Mouse (Mus musculus) limb, embryonic 14.5 days (tissue): ENCODE results near the gene Rtl10. TPM values are rescaled to one million over a fixed set of nuclear protein-coding genes. Genes with fewer than 3 reads are reported as not detected.

Experiments used
- ATAC-seq: fragments of 200-750 bp; cut with Nextera tagmentation; 2 replicates; pipeline ENCODE4 v1.8.0; 2017; ENCODE audit warnings: low read depth, moderate number of reproducible peaks, moderate TSS enrichment; ENCODE audit not compliant: low FRiP score
- DNase-seq: peaks from one replicate; pipeline ENCODE4 v3.0.0-alpha.2; 2015; ENCODE audit warnings: low spot score
- H3K27ac ChIP-seq: fragments of 300-500 bp; sonication (generic); replicated peaks from 2 replicates; pipeline ENCODE4 v1.5.1; 2014; ENCODE audit warnings: low read depth, mild to moderate bottlenecking, low read length, moderate library complexity, mixed read lengths
- H3K27me3 ChIP-seq: fragments of 300-500 bp; sonication (generic); 2 replicates; pipeline ENCODE4 v1.6.1; 2014; ENCODE audit warnings: low read length, mixed read lengths; ENCODE audit not compliant: control insufficient read depth, insufficient read depth
- H3K36me3 ChIP-seq: fragments of 300-500 bp; sonication (generic); 2 replicates; pipeline ENCODE4 v1.6.1; 2014; ENCODE audit warnings: mild to moderate bottlenecking, low read length, moderate library complexity, mixed read lengths; ENCODE audit not compliant: control insufficient read depth, insufficient read depth
- H3K4me1 ChIP-seq: fragments of 300-500 bp; sonication (generic); 2 replicates; pipeline ENCODE4 v1.6.1; 2014; ENCODE audit warnings: antibody characterized with exemption, low read length, mixed read lengths; ENCODE audit not compliant: control insufficient read depth, insufficient read depth
- H3K4me2 ChIP-seq: fragments of 300-500 bp; sonication (generic); replicated peaks from 2 replicates; pipeline ENCODE4 v1.6.1; 2014; ENCODE audit warnings: low read depth, mild to moderate bottlenecking, low read length, moderate library complexity; ENCODE audit not compliant: severe bottlenecking
- H3K4me3 ChIP-seq: fragments of 300-500 bp; sonication (generic); replicated peaks from 2 replicates; pipeline ENCODE4 v1.5.1; 2014; ENCODE audit warnings: low read length
- H3K9ac ChIP-seq: fragments of 300-500 bp; sonication (generic); 2 replicates; pipeline ENCODE4 v1.6.1; 2014; ENCODE audit warnings: mild to moderate bottlenecking, low read depth, low read length, moderate library complexity; ENCODE audit not compliant: severe bottlenecking
- H3K9me3 ChIP-seq: fragments of 300-500 bp; sonication (generic); 2 replicates; pipeline ENCODE4 v1.6.1; 2016; ENCODE audit warnings: low read length; ENCODE audit not compliant: control insufficient read depth
- POLR2A ChIP-seq: fragments of 200-500 bp; IDR thresholded peaks from 2 replicates; pipeline ENCODE4 v1.8.0; 2012; ENCODE audit warnings: inconsistent platforms, mild to moderate bottlenecking, moderate library complexity, borderline replicate concordance; ENCODE audit not compliant: insufficient read depth, insufficient read length; ENCODE audit errors: extremely low read depth
- WGBS: fragments of 180-500 bp; shearing (Covaris S2); extraction: QIAGEN DNeasy Blood & Tissue Kit; methylation state at CpG from one replicate; pipeline ENCODE4 v1.1.7; 2014; 5-methylcytosine and 5-hydroxymethylcytosine counted together
- polyA plus RNA-seq, 2 experiments: library from polyadenylated mRNA; depleted of rRNA in 1 of 2; stranded (reverse) in 1 of 2; unstranded in 1 of 2; fragments of >200 nt; fragmentation: Nextera tagmentation in 1 of 2; extraction: Ambion mirVana in 1 of 2; gene quantifications; 2 replicates each; pipeline versions ENCODE4 v1.2.1 to v1.2.3; 2012 to 2014

Gene Rtl10
- polyA plus RNA-seq, 2 experiments, result 4.3 to 16.6 TPM

- 83% methylated on average over 6 of the region's 6 CpGs for WGBS
- TF ChIP-seq POLR2A, result no peak
- Histone ChIP-seq H3K4me2 (no peak overlapping the region), H3K4me1 (no peaks in the 10 kb centered on the region), H3K27ac (no peak overlapping the region), H3K27me3 (no peaks in the 10 kb centered on the region), H3K9ac (no peak overlapping the region), H3K4me3 (no peak overlapping the region), H3K36me3 (peaks cover 14% of the 10 kb centered on the region), H3K9me3 (no peaks in the 10 kb centered on the region)
- DNase-seq, result no peak
- no peak for ATAC-seq
Observed at GRCm38 (mm10) chr16:18471976-18472375, 26.7 kb upstream of the Rtl10 start.

GRCm38 (mm10) chr16:18472416-18472815, 26.3 kb upstream of the Rtl10 start:
- WGBS, result 82% methylated on average over 4 of the region's 4 CpGs
- Histone ChIP-seq H3K27me3 (no peaks in the 10 kb centered on the region), H3K4me1 (no peaks in the 10 kb centered on the region), H3K9me3 (no peaks in the 10 kb centered on the region), H3K9ac (no peak overlapping the region), H3K4me3 (no peak overlapping the region), H3K4me2 (no peak overlapping the region), H3K36me3 (peaks cover 14% of the 10 kb centered on the region), H3K27ac (no peak overlapping the region)
- DNase-seq (no peak), ATAC-seq (no peak)
- TF ChIP-seq POLR2A, result no peak

GRCm38 (mm10) chr16:18472976-18473375, 25.7 kb upstream of the Rtl10 start:
- Histone ChIP-seq H3K36me3 (peaks cover 17% of the 10 kb centered on the region), H3K27ac (no peak overlapping the region), H3K9ac (no peak overlapping the region), H3K4me1 (no peaks in the 10 kb centered on the region), H3K27me3 (no peaks in the 10 kb centered on the region), H3K4me3 (no peak overlapping the region), H3K4me2 (no peak overlapping the region), H3K9me3 (no peaks in the 10 kb centered on the region)
- 81% methylated on average over 8 of the region's 8 CpGs for WGBS
- DNase-seq (no peak), ATAC-seq (no peak)
- no peak for TF ChIP-seq POLR2A

- DNase-seq (no peak), ATAC-seq (no peak)
- H3K9ac ChIP-seq, result no peak overlapping the region
- 78% methylated on average over 2 of the region's 2 CpGs for WGBS
- H3K9me3 ChIP-seq, result no peaks in the 10 kb centered on the region
- TF ChIP-seq POLR2A, result no peak
- H3K4me2 ChIP-seq, result no peak overlapping the region
- no peaks in the 10 kb centered on the region for H3K27me3 ChIP-seq
- H3K4me3 ChIP-seq, result no peak overlapping the region
- peaks cover 14% of the 10 kb centered on the region for H3K36me3 ChIP-seq
- no peaks in the 10 kb centered on the region for H3K4me1 ChIP-seq
- H3K27ac ChIP-seq, result no peak overlapping the region
Observed at GRCm38 (mm10) chr16:18474021-18474420, 24.7 kb upstream of the Rtl10 start.

GRCm38 (mm10) chr16:18477996-18478395, 20.7 kb upstream of the Rtl10 start:
- ATAC-seq, result no peak
- no peak for DNase-seq
- H3K4me1 ChIP-seq, result no peaks in the 10 kb centered on the region
- TF ChIP-seq POLR2A, result no peak
- no peak overlapping the region for H3K4me3 ChIP-seq
- peaks cover 6% of the 10 kb centered on the region; the same call in 1 of the 2 replicates for H3K36me3 ChIP-seq
- no peaks in the 10 kb centered on the region for H3K9me3 ChIP-seq
- H3K9ac ChIP-seq, result no peak overlapping the region
- WGBS, result 65% methylated on average over 6 of the region's 6 CpGs
- no peak overlapping the region for H3K4me2 ChIP-seq
- H3K27me3 ChIP-seq, result no peaks in the 10 kb centered on the region
- H3K27ac ChIP-seq, result no peak overlapping the region

- no peak overlapping the region for H3K9ac ChIP-seq
Observed at GRCm38 (mm10) chr16:18479667-18480066, 19.0 kb upstream of the Rtl10 start.

More at GRCm38 (mm10) chr16:18479667-18480066, 19.0 kb upstream of the Rtl10 start:
- H3K4me2 ChIP-seq, result no peak overlapping the region
- H3K4me3 ChIP-seq, result no peak overlapping the region
- H3K36me3 ChIP-seq, result peaks cover 6% of the 10 kb centered on the region; the same call in 1 of the 2 replicates
- no peaks in the 10 kb centered on the region for H3K9me3 ChIP-seq
- no peak for TF ChIP-seq POLR2A
- DNase-seq (no peak), ATAC-seq (no peak)
- H3K27ac ChIP-seq, result no peak overlapping the region
- peaks cover 4% of the 10 kb centered on the region for H3K4me1 ChIP-seq
- WGBS, result 52% methylated on average over 7 of the region's 7 CpGs
- H3K27me3 ChIP-seq, result no peaks in the 10 kb centered on the region
